Mouse (Mus musculus): ENCODE results near the gene Atg3. TPM values are rescaled to one million over a fixed set of nuclear protein-coding genes. Genes with fewer than 3 reads are reported as not detected.

The Atg3 gene
- total RNA-seq (2021), result 10 to 100 TPM; 18.8 to 19.1 TPM
- long read RNA-seq, experiment 1, transcript Atg3-201 (12 exons, 2,057 nt), result major isoform, 54 of 66 reads
- long read RNA-seq, experiment 1, partial matches to known transcripts, result 7 of 66 reads
- long read RNA-seq, experiment 1, other reads (novel, unspliced or antisense), result 5 of 66 reads
- long read RNA-seq, experiment 2, transcript Atg3-201 (12 exons, 2,057 nt), result major isoform, 30 of 38 reads
- long read RNA-seq, experiment 2, partial matches to known transcripts, result 4 of 38 reads
- long read RNA-seq, experiment 2, other reads (novel, unspliced or antisense), result 4 of 38 reads

- DNase-seq, result peak; percentile 94 to 98
Measured at GRCm38 (mm10) chr16:45158522-45159388, at the start of gene Atg3, which contains the start of gene Slc35a5. Atg3 (plus strand) TSS chr16:45158785. Slc35a5 (minus strand) TSS chr16:45158706.

- peak; percentile 65 to 82 for DNase-seq
Measured at GRCm38 (mm10) chr16:45110498-45110897, 48.1 kb upstream of the Atg3 start.

- DNase-seq, result no peak
Measured at GRCm38 (mm10) chr16:45117200-45117599, 41.4 kb upstream of the Atg3 start.

DNA sequence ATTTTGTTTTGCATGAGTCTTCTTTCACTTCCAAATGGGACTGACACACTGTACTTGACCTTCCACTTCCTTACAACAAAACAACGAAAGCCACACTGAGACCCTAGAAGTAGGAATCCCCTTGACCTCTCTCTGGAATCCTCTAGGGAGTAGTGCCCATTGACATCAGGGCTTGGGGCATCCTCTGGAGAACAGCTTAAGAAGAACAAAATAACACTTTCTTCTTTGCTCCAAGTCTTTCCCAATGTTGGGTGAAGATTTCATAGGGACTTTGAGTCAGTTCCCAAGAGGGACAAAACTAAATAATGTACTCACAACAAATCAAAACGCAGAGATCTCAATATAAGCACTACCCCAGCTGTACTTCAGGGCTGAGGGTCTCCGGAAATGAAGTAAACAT, 39.8 kb upstream of the Atg3 start:
- no peak for DNase-seq

GRCm38 (mm10) chr16:45120844-45121425, 37.6 kb upstream of the Atg3 start:
- DNase-seq, result peak; percentile 83 to 85

DNA sequence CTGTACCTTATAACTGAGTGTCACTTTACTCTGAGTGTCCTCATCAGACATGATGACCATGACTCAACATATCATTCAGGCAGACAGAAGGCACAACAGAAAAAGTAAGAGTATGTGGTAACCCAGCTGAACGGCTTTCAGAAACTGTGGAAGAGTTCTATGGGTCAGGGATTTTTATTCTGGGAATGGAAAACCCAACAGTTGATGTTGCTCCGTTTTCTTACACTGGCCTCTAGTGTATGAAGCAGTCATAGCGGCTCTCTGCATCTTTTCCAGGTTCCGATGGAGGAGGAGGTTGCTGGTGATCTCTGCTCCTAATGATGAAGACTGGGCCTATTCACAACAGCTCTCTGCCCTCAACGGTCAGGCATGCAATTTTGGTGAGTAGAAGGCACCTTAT, 36.0 kb upstream of the Atg3 start:
- peak; percentile 32 to 62 for DNase-seq

- peak in 1 of 2 experiments; percentile 33 for DNase-seq
Measured at GRCm38 (mm10) chr16:45124230-45125203, 34.1 kb upstream of the Atg3 start.

DNA sequence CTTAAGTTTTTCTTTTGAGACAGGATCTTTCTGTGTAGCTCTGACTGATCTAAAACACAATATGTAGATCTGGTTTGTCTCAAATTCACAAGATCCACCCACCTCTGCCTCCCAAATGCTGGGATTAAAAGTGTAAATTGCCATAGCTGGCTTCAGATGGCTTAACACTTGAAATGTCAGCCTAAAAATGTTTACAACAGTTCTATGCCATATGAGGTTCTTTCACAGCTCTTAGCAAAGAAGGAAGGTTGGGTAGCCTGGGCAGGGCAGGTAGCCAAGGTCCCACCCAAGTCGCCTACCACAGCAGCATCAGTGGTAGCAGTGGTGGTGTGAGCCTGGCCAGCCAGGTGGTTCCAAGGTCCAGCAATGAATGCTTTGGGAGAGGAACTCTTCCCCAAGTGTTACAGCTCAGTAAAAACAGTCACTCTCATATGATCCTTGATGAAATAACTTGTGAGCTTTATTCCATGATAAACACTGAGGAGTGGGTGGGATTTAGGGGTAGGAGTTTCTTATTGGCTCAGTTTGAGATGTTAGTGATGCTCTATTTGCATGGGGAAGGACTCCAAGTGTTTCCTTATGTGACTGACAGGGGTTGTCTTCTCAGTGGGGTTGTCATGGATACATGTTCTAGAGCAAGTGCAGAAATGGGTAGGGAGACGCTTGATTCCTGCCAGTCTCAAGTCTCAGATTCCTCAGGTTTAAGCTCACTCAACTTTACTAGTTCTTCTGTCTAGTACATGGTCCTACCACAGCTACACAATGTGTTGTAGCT, 30.5 kb upstream of the Atg3 start:
- DNase-seq, result no peak

DNA sequence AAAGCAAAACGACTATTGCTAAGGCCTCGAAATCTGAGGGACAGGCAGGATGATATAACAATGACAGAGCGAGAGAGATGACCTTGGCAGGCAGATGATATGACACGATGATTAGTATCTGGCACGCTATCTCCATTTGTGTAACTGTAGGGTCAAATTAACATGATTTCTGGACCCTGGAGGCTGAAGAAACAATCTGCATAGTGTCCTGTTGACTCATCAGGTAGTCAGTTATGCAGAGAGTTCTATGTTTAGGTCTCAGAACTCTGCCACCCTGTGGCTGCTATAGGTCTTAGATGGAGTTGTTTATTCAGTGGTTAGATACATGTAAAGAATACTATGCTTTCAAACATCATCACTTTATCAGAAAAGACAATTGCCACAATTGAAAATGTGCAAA, 16.9 kb upstream of the Atg3 start:
- no peak for DNase-seq

DNA sequence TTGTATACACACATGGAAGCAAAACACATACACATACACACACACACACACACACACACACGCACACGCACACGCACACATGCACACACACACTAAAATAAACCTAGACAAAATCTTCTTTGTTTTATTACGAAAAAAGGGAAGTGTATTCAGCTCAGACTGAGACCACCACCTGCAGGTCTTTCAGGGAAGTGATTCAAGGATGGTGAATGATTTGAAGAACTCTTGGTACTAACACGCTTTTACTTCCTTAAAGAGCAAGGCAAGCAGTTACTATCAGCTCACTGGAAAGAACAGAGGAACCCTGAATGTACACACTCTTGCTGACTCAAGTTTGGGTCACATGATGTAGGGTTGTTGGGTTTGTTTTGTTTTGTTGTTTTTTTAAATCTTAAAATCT, 16.0 kb upstream of the Atg3 start:
- no peak for DNase-seq

GRCm38 (mm10) chr16:45145119-45145518, 13.5 kb upstream of the Atg3 start:
- no peak for DNase-seq

DNA sequence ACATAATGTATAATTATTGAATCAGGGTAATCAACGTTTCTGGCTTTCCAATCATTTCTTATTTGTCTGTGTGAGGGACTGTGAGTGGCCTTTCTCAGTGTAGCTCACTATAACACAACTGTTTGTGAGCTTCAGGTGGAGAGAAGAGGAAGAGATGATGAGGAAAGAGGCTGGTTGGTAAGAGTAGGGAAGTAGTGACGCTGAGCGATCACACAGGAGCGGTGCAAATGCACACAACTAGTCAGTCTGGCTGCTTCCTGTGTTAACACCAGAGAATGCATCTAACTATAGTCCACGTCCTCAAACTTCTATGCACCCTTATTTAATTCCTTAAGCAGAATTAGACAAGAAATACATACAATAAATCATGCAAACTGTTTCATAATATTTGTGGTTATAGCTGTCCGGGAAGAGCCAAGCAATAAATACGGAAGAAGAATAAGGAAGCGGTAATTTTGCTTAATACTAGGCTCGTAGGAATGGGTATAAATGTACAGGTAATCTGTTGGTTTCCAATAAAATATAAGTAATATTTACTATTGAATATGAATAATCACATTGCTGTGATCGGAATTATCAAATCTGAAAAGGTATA, 10.0 kb upstream of the Atg3 start:
- no peak for DNase-seq

DNA sequence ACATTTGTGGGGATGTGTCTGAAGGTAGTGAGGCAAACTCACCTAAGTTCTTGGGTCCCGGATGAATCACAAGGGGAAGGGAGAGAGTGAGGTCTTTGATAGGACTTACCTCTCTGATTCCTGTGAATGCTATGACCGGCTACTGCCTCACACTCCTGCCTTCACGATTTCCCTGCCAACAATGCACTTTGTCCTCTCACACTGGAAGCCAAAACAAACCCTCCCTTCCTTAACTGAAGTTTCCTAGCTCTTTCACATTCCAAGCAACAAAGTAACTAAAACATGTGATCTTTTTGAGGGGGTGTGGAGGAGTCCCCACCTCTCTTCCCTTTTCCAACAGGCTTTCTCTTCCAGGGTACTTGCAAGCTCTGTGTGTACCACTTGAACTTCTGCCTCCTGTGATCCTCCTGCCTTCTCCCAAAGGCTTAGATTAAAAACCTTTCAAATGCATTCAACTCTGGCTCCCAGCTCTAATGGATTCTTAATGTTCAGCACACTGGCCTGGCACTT, 3.8 kb upstream of the Atg3 start:
- peak in 1 of 2 experiments; percentile 25 for DNase-seq

GRCm38 (mm10) chr16:45158136-45158521, 456 bp upstream of the Atg3 start:
- peak; percentile 79 to 83 for DNase-seq

- DNase-seq, result no peak
Measured at GRCm38 (mm10) chr16:45159389-45159716, 768 bp downstream of the Atg3 start.

DNA sequence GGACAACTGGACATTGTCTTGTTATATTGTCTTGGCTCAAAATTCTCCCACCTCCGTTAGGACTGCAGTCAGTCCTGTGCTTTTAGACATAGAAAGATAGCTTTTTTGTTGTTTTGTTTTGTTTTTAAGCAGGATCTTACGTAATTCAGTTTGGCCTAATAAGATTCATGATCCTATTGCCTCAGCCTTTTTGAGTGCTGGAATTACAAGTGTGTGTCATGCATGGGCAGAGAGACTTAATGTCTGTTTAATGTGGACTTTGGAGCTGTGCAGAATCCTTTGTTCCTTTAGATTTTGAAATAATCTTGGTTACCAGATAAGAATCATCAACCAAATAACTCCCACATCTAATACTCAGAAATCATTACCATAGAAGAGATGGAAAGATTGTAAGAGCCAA, 20.0 kb downstream of the Atg3 start:
- no peak for DNase-seq

DNA sequence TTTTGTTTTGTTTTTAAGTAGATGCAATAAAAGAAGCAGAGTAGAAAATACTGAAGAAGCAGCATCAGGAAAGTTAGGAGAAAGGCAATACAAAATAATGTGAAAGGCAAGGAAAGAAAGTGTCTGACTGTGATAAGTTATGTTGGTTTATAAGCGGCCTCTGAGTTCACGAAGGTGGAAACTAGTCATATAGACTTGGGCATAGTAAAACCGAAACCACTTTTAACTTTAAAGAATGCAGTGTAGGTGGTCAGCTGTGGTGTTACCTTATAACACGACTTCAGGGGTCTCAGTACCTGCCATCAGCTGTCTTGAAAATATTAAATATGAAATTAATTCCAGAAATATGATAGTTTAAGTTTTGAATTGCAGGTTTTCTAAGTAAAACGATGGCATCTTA, 23.2 kb downstream of the Atg3 start:
- DNase-seq, result no peak

DNA sequence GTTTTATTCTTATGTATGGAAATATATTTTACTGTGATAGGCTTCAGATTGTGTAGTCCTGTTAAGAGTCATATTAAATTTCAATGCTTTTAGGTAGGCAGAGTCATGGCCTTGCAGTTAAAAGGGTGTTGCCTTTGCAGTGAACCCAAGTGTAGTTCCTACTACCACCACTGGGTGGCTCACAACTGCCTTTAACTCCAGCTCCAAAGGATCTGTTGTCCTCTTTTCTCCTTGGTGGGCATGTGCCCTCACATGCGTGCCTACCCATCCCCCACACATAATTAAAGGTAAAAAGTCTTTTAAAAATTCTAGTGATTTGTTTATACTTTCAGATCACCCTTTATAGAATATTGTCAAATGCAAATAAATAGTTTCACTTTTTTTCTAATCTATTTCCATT, 34.0 kb downstream of the Atg3 start:
- DNase-seq, result peak; percentile 68 to 87

- peak; percentile 67 to 86 for DNase-seq
Measured at GRCm38 (mm10) chr16:45196816-45197215, 38.2 kb downstream of the Atg3 start.

GRCm38 (mm10) chr16:45201395-45201794, 42.8 kb downstream of the Atg3 start:
- DNase-seq, result no peak

GRCm38 (mm10) chr16:45204438-45204837, 45.9 kb downstream of the Atg3 start:
- DNase-seq, result no peak

Measured in heart, adult 18-20 months (tissue).